Mouse (Mus musculus): ENCODE measurements around the gene Traf5. TPM values are rescaled to one million over a fixed set of nuclear protein-coding genes. Genes with fewer than 3 reads are reported as not detected.
A peak's percentile ranks its signal among the peaks of the same experiment; 100 is the strongest.

Gene Traf5
- polyA plus RNA-seq, 1 experiment from 2014 or later: 21.3 TPM

- H3K9me3 ChIP-seq (ENCODE audit: control insufficient read depth, low read length): no peaks in the 10 kb centered on the region
- DNase-seq (ENCODE audit: low spot score) (no peak), ATAC-seq (replicated peaks; ENCODE audit: low FRiP score, low TSS enrichment, low read depth) (no peak)
- H3K4me3 ChIP-seq (ENCODE audit: low read depth, low read length): no peak overlapping the region
- no peak overlapping the region for H3K9ac ChIP-seq (ENCODE audit: low read length)
- H3K27ac ChIP-seq (ENCODE audit: low read depth): no peak overlapping the region
- WGBS: 95% methylated on average over 6 of the region's 6 CpGs
- no peaks in the 10 kb centered on the region for H3K4me1 ChIP-seq (replicated peaks; ENCODE audit: control insufficient read depth, insufficient read depth, low read length)
- peaks cover 68% of the 10 kb centered on the region for H3K36me3 ChIP-seq (ENCODE audit: control insufficient read depth, insufficient read depth, low read length)
- H3K4me2 ChIP-seq (ENCODE audit: low read length): no peak overlapping the region
- H3K27me3 ChIP-seq (replicated peaks; ENCODE audit: control insufficient read depth, insufficient read depth, low read length): no peaks in the 10 kb centered on the region
These were observed 33.4 kb upstream of the Traf5 start for GRCm38 (mm10) chr1:192125761-192126160.

- Histone ChIP-seq H3K27ac (ENCODE audit: low read depth) (no peak overlapping the region), H3K4me2 (ENCODE audit: low read length) (no peak overlapping the region), H3K27me3 (replicated peaks; ENCODE audit: control insufficient read depth, insufficient read depth, low read length) (no peaks in the 10 kb centered on the region), H3K4me1 (replicated peaks; ENCODE audit: control insufficient read depth, insufficient read depth, low read length) (no peaks in the 10 kb centered on the region), H3K36me3 (ENCODE audit: control insufficient read depth, insufficient read depth, low read length) (peaks cover 85% of the 10 kb centered on the region), H3K4me3 (ENCODE audit: low read depth, low read length) (no peak overlapping the region), H3K9ac (ENCODE audit: low read length) (no peak overlapping the region), H3K9me3 (ENCODE audit: control insufficient read depth, low read length) (no peaks in the 10 kb centered on the region)
- ATAC-seq (replicated peaks; ENCODE audit: low FRiP score, low TSS enrichment, low read depth) (no peak), DNase-seq (ENCODE audit: low spot score) (no peak)
- 94% methylated on average over 6 of the region's 6 CpGs for WGBS
These were observed 23.9 kb upstream of the Traf5 start for GRCm38 (mm10) chr1:192116262-192116661.

GRCm38 (mm10) chr1:192115378-192115777 is 23.0 kb upstream of the Traf5 start:
- Histone ChIP-seq H3K27ac (ENCODE audit: low read depth) (no peak overlapping the region), H3K4me2 (ENCODE audit: low read length) (no peak overlapping the region), H3K27me3 (replicated peaks; ENCODE audit: control insufficient read depth, insufficient read depth, low read length) (no peaks in the 10 kb centered on the region), H3K4me3 (ENCODE audit: low read depth, low read length) (no peak overlapping the region), H3K36me3 (ENCODE audit: control insufficient read depth, insufficient read depth, low read length) (peaks cover 83% of the 10 kb centered on the region), H3K4me1 (replicated peaks; ENCODE audit: control insufficient read depth, insufficient read depth, low read length) (no peaks in the 10 kb centered on the region), H3K9me3 (ENCODE audit: control insufficient read depth, low read length) (no peaks in the 10 kb centered on the region), H3K9ac (ENCODE audit: low read length) (no peak overlapping the region)
- ATAC-seq (replicated peaks; ENCODE audit: low FRiP score, low TSS enrichment, low read depth) (no peak), DNase-seq (ENCODE audit: low spot score) (no peak)
- WGBS: 96% methylated on average over 1 of the region's 1 CpGs

GRCm38 (mm10) chr1:192109169-192109568 is 16.8 kb upstream of the Traf5 start:
- DNase-seq (ENCODE audit: low spot score) (no peak), ATAC-seq (replicated peaks; ENCODE audit: low FRiP score, low TSS enrichment, low read depth) (no peak)
- no peak overlapping the region for H3K4me3 ChIP-seq (ENCODE audit: low read depth, low read length)
- H3K4me2 ChIP-seq (ENCODE audit: low read length): no peak overlapping the region
- 62% methylated on average over 6 of the region's 6 CpGs for WGBS
- no peaks in the 10 kb centered on the region for H3K27me3 ChIP-seq (replicated peaks; ENCODE audit: control insufficient read depth, insufficient read depth, low read length)
- H3K36me3 ChIP-seq (ENCODE audit: control insufficient read depth, insufficient read depth, low read length): peaks cover 56% of the 10 kb centered on the region
- H3K27ac ChIP-seq (ENCODE audit: low read depth): no peak overlapping the region
- no peak overlapping the region for H3K9ac ChIP-seq (ENCODE audit: low read length)
- no peaks in the 10 kb centered on the region for H3K9me3 ChIP-seq (ENCODE audit: control insufficient read depth, low read length)
- H3K4me1 ChIP-seq (replicated peaks; ENCODE audit: control insufficient read depth, insufficient read depth, low read length): no peaks in the 10 kb centered on the region

GRCm38 (mm10) chr1:192107352-192107751 is 15.0 kb upstream of the Traf5 start:
- H3K9ac ChIP-seq (ENCODE audit: low read length): no peak overlapping the region
- WGBS: 13% methylated on average over 2 of the region's 2 CpGs
- no peaks in the 10 kb centered on the region for H3K9me3 ChIP-seq (ENCODE audit: control insufficient read depth, low read length)
- no peak overlapping the region for H3K27ac ChIP-seq (ENCODE audit: low read depth)
- H3K27me3 ChIP-seq (replicated peaks; ENCODE audit: control insufficient read depth, insufficient read depth, low read length): no peaks in the 10 kb centered on the region
- H3K36me3 ChIP-seq (ENCODE audit: control insufficient read depth, insufficient read depth, low read length): peaks cover 50% of the 10 kb centered on the region
- no peak overlapping the region for H3K4me3 ChIP-seq (ENCODE audit: low read depth, low read length)
- no peak overlapping the region for H3K4me2 ChIP-seq (ENCODE audit: low read length)
- ATAC-seq (replicated peaks; ENCODE audit: low FRiP score, low TSS enrichment, low read depth) (0 out of 2 replicates have a peak, but pooled peaks have one; percentile 40), DNase-seq (ENCODE audit: low spot score) (no peak)
- no peaks in the 10 kb centered on the region for H3K4me1 ChIP-seq (replicated peaks; ENCODE audit: control insufficient read depth, insufficient read depth, low read length)

- DNase-seq (ENCODE audit: low spot score) (no peak), ATAC-seq (replicated peaks; ENCODE audit: low FRiP score, low TSS enrichment, low read depth) (no peak)
- no peaks in the 10 kb centered on the region for H3K27me3 ChIP-seq (replicated peaks; ENCODE audit: control insufficient read depth, insufficient read depth, low read length)
- no peak overlapping the region for H3K4me2 ChIP-seq (ENCODE audit: low read length)
- peaks cover 47% of the 10 kb centered on the region for H3K36me3 ChIP-seq (ENCODE audit: control insufficient read depth, insufficient read depth, low read length)
- H3K27ac ChIP-seq (ENCODE audit: low read depth): no peak overlapping the region
- H3K4me3 ChIP-seq (ENCODE audit: low read depth, low read length): no peak overlapping the region
- no peak overlapping the region for H3K9ac ChIP-seq (ENCODE audit: low read length)
- 87% methylated on average over 4 of the region's 4 CpGs for WGBS
- H3K4me1 ChIP-seq (replicated peaks; ENCODE audit: control insufficient read depth, insufficient read depth, low read length): no peaks in the 10 kb centered on the region
- no peaks in the 10 kb centered on the region for H3K9me3 ChIP-seq (ENCODE audit: control insufficient read depth, low read length)
These were observed 13.6 kb upstream of the Traf5 start for GRCm38 (mm10) chr1:192105902-192106389.

- H3K9me3 ChIP-seq (ENCODE audit: control insufficient read depth, low read length): no peaks in the 10 kb centered on the region
- no peaks in the 10 kb centered on the region for H3K27me3 ChIP-seq (replicated peaks; ENCODE audit: control insufficient read depth, insufficient read depth, low read length)
- H3K4me1 ChIP-seq (replicated peaks; ENCODE audit: control insufficient read depth, insufficient read depth, low read length): no peaks in the 10 kb centered on the region
- no peak overlapping the region for H3K4me2 ChIP-seq (ENCODE audit: low read length)
- DNase-seq (ENCODE audit: low spot score): no peak
- H3K27ac ChIP-seq (ENCODE audit: low read depth): no peak overlapping the region
- H3K9ac ChIP-seq (ENCODE audit: low read length): no peak overlapping the region
- H3K36me3 ChIP-seq (ENCODE audit: control insufficient read depth, insufficient read depth, low read length): peaks cover 46% of the 10 kb centered on the region
- no peak overlapping the region for H3K4me3 ChIP-seq (ENCODE audit: low read depth, low read length)
- WGBS: 95% methylated on average over 9 of the region's 9 CpGs
- ATAC-seq (replicated peaks; ENCODE audit: low FRiP score, low TSS enrichment, low read depth): no peak
These were observed 11.7 kb upstream of the Traf5 start for GRCm38 (mm10) chr1:192104021-192104420.

- no peaks in the 10 kb centered on the region for H3K4me1 ChIP-seq (replicated peaks; ENCODE audit: control insufficient read depth, insufficient read depth, low read length)
- WGBS: 80% methylated on average over 6 of the region's 6 CpGs
- no peak overlapping the region for H3K4me2 ChIP-seq (ENCODE audit: low read length)
- H3K27ac ChIP-seq (ENCODE audit: low read depth): no peak overlapping the region
- H3K27me3 ChIP-seq (replicated peaks; ENCODE audit: control insufficient read depth, insufficient read depth, low read length): no peaks in the 10 kb centered on the region
- H3K9me3 ChIP-seq (ENCODE audit: control insufficient read depth, low read length): no peaks in the 10 kb centered on the region
- no peak for ATAC-seq (replicated peaks; ENCODE audit: low FRiP score, low TSS enrichment, low read depth)
- peaks cover 45% of the 10 kb centered on the region for H3K36me3 ChIP-seq (ENCODE audit: control insufficient read depth, insufficient read depth, low read length)
- DNase-seq (ENCODE audit: low spot score): no peak
- no peak overlapping the region for H3K9ac ChIP-seq (ENCODE audit: low read length)
- H3K4me3 ChIP-seq (ENCODE audit: low read depth, low read length): no peak overlapping the region
These were observed 10.8 kb upstream of the Traf5 start for GRCm38 (mm10) chr1:192103176-192103575.

GRCm38 (mm10) chr1:192101359-192101758 is 9.0 kb upstream of the Traf5 start:
- H3K27ac ChIP-seq (ENCODE audit: low read depth): no peak overlapping the region

More at GRCm38 (mm10) chr1:192101359-192101758, 9.0 kb upstream of the Traf5 start:
- no peak overlapping the region for H3K4me3 ChIP-seq (ENCODE audit: low read depth, low read length)
- H3K9ac ChIP-seq (ENCODE audit: low read length): no peak overlapping the region
- DNase-seq (ENCODE audit: low spot score) (no peak), ATAC-seq (replicated peaks; ENCODE audit: low FRiP score, low TSS enrichment, low read depth) (no peak)
- WGBS: 64% methylated on average over 8 of the region's 8 CpGs
- H3K4me1 ChIP-seq (replicated peaks; ENCODE audit: control insufficient read depth, insufficient read depth, low read length): no peaks in the 10 kb centered on the region
- H3K27me3 ChIP-seq (replicated peaks; ENCODE audit: control insufficient read depth, insufficient read depth, low read length): no peaks in the 10 kb centered on the region
- no peak overlapping the region for H3K4me2 ChIP-seq (ENCODE audit: low read length)
- H3K36me3 ChIP-seq (ENCODE audit: control insufficient read depth, insufficient read depth, low read length): peaks cover 44% of the 10 kb centered on the region
- no peaks in the 10 kb centered on the region for H3K9me3 ChIP-seq (ENCODE audit: control insufficient read depth, low read length)
